Mouse (Mus musculus): ENCODE measurements around the gene Tob2.

Gene Tob2

GRCm38 (mm10) chr15:81809550-81809949 lies 49.0 kb downstream of the Tob2 start:
- no peak for DNase-seq

DNA sequence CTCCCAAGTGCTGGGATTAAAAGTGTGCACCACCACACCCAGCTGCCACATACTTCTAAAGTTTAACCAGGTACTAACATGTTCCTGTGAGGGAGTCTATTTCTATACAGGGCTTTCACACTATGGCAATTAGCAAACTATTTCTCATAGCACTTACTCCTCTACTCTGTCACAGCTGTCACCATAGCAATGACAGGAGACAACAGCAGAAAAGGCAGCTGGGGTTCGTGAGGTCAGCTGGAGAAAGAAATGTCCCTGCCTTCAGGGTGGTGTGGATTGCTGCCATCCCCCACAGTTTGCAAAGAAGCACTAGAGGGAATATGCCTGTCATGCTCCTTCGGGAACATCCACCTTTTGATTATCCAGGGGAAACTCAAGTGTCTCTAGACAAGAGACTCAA lies 49.8 kb downstream of the Tob2 start:
- DNase-seq, result no peak

GRCm38 (mm10) chr15:81806621-81807404 lies 51.8 kb downstream of the Tob2 start:
- DNase-seq, result no peak

DNA sequence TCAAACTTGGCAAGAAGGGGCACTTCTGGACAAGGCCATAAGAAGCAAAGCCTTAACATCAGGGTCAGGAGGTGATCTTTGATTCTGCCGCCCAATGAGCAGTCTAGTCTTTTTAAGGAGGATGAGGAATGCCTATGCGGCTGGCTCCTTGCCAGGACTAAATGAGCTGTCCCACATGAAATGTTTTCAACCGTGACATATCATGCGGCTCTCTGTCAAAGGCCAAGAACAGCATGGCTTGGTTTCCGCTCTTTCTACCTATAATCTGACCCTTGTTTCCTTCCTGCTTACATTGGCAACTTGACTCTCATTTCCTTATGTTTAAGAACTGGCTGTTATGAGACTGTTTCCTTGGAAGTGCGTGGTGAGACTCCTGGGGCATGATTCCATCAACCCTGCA lies 53.0 kb downstream of the Tob2 start:
- no peak for DNase-seq

DNA sequence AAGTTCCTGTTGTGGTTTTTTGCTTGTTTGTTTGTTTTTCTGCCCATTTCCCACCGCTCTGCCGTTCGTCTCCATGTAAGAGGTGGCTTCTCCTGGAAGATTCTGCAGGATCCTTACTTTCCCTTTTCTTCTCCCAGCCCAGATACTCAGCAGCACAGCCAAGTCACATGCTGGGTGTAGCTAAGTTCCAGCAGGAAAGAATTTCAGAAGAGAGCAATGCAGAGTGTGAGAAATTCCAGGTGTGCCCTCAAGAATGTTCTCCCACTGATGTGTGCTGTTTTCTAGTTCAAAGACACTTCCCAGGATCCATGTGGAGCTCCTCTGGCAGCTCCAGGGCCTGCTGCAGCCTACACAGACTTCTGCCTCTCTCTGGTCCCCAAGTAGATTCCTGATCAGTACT lies 53.7 kb downstream of the Tob2 start:
- DNase-seq, result no peak

DNA sequence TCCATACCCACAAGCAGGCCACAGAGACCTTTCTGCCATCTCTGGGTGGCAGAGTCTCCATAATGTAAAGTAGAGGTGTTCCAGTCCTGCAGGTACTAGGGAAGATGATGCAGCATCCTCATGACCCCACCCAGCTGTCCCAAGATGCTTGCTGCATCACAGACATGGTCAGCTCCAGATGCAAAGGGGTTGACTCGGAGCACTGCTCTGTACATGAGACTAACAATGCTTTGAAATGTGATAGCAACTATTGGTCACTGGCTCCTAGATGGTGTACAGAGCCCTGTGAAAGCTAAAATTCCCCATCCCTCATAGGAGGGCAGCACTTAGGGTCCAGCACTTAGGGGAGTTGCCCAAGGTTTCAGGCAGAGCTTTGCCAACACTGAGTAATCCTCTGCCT lies 54.4 kb downstream of the Tob2 start:
- no peak for DNase-seq

GRCm38 (mm10) chr15:81803425-81803951 lies 55.1 kb downstream of the Tob2 start:
- DNase-seq, result no peak

GRCm38 (mm10) chr15:81802941-81803351 lies 55.6 kb downstream of the Tob2 start:
- no peak for DNase-seq

DNA sequence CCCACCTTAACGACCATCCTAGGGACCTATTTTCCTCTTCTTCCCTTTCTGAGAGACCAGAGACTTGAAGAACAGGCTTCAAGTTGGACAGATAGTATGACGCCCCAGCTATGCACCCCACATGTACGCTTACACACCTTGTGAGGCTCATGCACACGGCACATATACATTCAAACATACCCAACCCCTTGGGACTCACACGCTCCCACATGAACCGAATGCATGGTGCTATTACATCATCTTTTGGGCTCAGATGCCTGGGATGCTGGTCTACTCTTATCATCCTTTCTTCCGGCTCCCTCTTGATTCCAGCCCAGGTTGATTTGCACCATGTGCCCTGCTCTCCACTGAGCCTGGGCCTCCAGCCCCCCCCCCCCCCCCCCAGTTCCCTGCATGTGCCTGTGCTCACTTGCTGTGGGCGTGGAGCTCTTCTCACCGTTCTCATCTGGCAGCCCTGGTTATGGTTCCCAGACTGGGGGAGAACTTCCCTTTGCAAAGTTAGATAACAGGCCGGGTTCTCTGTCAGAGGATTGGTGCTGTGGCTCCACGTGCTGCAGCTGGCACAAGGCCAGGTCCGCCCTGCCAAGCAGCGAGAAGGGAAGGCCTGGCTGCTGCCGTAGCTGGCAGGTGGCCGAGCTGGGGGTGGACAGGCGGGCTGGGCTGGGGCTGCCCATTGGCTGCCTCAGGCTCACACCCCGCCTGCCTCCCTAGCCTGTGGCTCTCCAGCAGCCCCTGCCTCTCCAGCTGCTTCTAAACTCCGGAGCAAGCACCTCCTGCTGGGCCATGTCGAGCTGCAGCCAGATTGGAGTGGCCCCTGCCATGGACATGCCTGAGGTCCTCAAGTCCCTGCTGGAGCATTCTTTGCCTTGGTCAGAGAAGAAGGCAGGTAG lies 56.4 kb downstream of the Tob2 start, which contains the start of gene Tef:
TSS of gene Tef (plus strand) at position 421 of the 890 bp plus-strand sequence.
- peak; percentile 78 for DNase-seq

GRCm38 (mm10) chr15:81800391-81800790 lies 58.2 kb downstream of the Tob2 start:
- no peak for DNase-seq

- no peak for DNase-seq
These were observed 60.2 kb downstream of the Tob2 start for GRCm38 (mm10) chr15:81798421-81798820.

Measured in thymus, postnatal 4 days (tissue).